ENCODE assay signal across 8 mouse cellular contexts in genomic region chr8:70593173-70593572, GRCm38 (mm10). TPM values are rescaled to one million over a fixed set of nuclear protein-coding genes. Genes with fewer than 3 reads are reported as not detected.
DNase-seq lines count a peak whose midpoint lies in the region; ATAC-seq lines count a peak whose summit lies in the region.

No protein-coding gene starts in this region.

- ATAC-seq in heart, embryonic 12.5 days (ENCODE audit: insufficient number of reproducible peaks, low FRiP score): no peak
- no peak for ATAC-seq in forebrain, embryonic 11.5 days (replicated peaks; ENCODE audit: low FRiP score)
- ATAC-seq in midbrain, embryonic 14.5 days (ENCODE audit: low FRiP score, low TSS enrichment): no peak

- H3K27me3 ChIP-seq in heart, embryonic 12.5 days (replicated peaks): no peaks in the 10 kb centered on the region
- H3K27me3 ChIP-seq in forebrain, embryonic 11.5 days (ENCODE audit: control insufficient read depth, insufficient read depth, low read length): no peaks in the 10 kb centered on the region; the same call in 1 of the 2 replicates
- 0 out of 2 replicates have a peak, but pooled peaks cover 5% of the 10 kb centered on the region for H3K27me3 ChIP-seq in midbrain, embryonic 14.5 days (ENCODE audit: control insufficient read depth, insufficient read depth, low read length)

- H3K27ac ChIP-seq in heart, embryonic 12.5 days (ENCODE audit: poor library complexity, severe bottlenecking): peak overlapping the region; percentile 85
- H3K27ac ChIP-seq in forebrain, embryonic 11.5 days (ENCODE audit: low read depth, low read length): peak overlapping the region; percentile 46; the same call in 1 of the 2 replicates
- H3K27ac ChIP-seq in midbrain, embryonic 14.5 days (replicated peaks; ENCODE audit: low read depth, low read length): 0 out of 2 replicates have a peak overlapping the region, but pooled peaks have one; percentile 57

- H3K36me3 ChIP-seq in heart, embryonic 12.5 days: peaks cover 46% of the 10 kb centered on the region
- H3K36me3 ChIP-seq in forebrain, embryonic 11.5 days (ENCODE audit: control insufficient read depth, insufficient read depth, low read length): no peaks in the 10 kb centered on the region; the same call in 1 of the 2 replicates
- H3K36me3 ChIP-seq in midbrain, embryonic 14.5 days (ENCODE audit: control insufficient read depth, insufficient read depth, low read length): peaks cover 45% of the 10 kb centered on the region

- WGBS in heart, embryonic 12.5 days: 39% methylated on average over 8 of the region's 8 CpGs
- WGBS in forebrain, embryonic 11.5 days: 57% methylated on average over 8 of the region's 8 CpGs
- 54% methylated on average over 8 of the region's 8 CpGs for WGBS in midbrain, embryonic 14.5 days

- peak overlapping the region; percentile 71; the same call in 1 of the 2 replicates for H3K4me3 ChIP-seq in heart, embryonic 12.5 days
- no peak overlapping the region for H3K4me3 ChIP-seq in forebrain, embryonic 11.5 days (ENCODE audit: low read depth, low read length)
- no peak overlapping the region for H3K4me3 ChIP-seq in midbrain, embryonic 14.5 days (replicated peaks; ENCODE audit: low read depth, low read length)

- peak overlapping the region; percentile 87 for H3K9ac ChIP-seq in heart, embryonic 12.5 days
- H3K9ac ChIP-seq in forebrain, embryonic 11.5 days (ENCODE audit: low read length): peak overlapping the region; percentile 47; the same call in 1 of the 2 replicates
- peak overlapping the region; percentile 72; the same call in 1 of the 2 replicates for H3K9ac ChIP-seq in midbrain, embryonic 14.5 days (replicated peaks; ENCODE audit: low read length)

- DNase-seq in heart, adult 8-10 months (ENCODE audit: low spot score): no peak
- DNase-seq in forebrain, embryonic 11.5 days (ENCODE audit: low spot score): peak; percentile 65
- peak; percentile 49 to 63 for DNase-seq in kidney, postnatal 36 days
- DNase-seq in midbrain, embryonic 14.5 days: no peak
- no peak for DNase-seq in thymus, postnatal 25 days
- no peak for DNase-seq in urinary bladder, postnatal 10 days (ENCODE audit: low spot score)
- DNase-seq in embryo, embryonic 9.5 days (ENCODE audit: extremely low spot score): no peak

- H3K9me3 ChIP-seq in heart, embryonic 12.5 days (replicated peaks): no peaks in the 10 kb centered on the region
- H3K9me3 ChIP-seq in forebrain, embryonic 11.5 days (ENCODE audit: control insufficient read depth, low read length): no peaks in the 10 kb centered on the region
- no peaks in the 10 kb centered on the region for H3K9me3 ChIP-seq in midbrain, embryonic 14.5 days (ENCODE audit: control insufficient read depth, low read length)

- peak overlapping the region; percentile 98 for H3K4me2 ChIP-seq in heart, embryonic 12.5 days
- H3K4me2 ChIP-seq in forebrain, embryonic 11.5 days (ENCODE audit: low read depth, low read length, severe bottlenecking): peak overlapping the region; percentile 96; the same call in 1 of the 2 replicates
- H3K4me2 ChIP-seq in midbrain, embryonic 14.5 days (ENCODE audit: low read length): peak overlapping the region; percentile 98; the same call in 1 of the 2 replicates

- peaks cover 51% of the 10 kb centered on the region for H3K4me1 ChIP-seq in heart, embryonic 12.5 days (replicated peaks)
- peaks cover 22% of the 10 kb centered on the region for H3K4me1 ChIP-seq in forebrain, embryonic 11.5 days (replicated peaks; ENCODE audit: control insufficient read depth, insufficient read depth, low read length)
- peaks cover 18% of the 10 kb centered on the region for H3K4me1 ChIP-seq in midbrain, embryonic 14.5 days (ENCODE audit: control insufficient read depth, insufficient read depth, low read length)

RNA-seq across cellular contexts. Expression of gene Isyna1, which starts 1.0 kb away (rescaled TPM):
- polyA plus RNA-seq in heart, embryonic 12.5 days (2016; fragmentation: Nextera tagmentation; extraction: Ambion mirVana): 138 and 142 TPM in 2 replicates
- total RNA-seq in heart, adult 8-10 months (2022): 10 to 100 TPM; 15.5 to 37.5 (median 23.7) TPM
- polyA plus RNA-seq in forebrain, embryonic 11.5 days (2014; fragmentation: Nextera tagmentation; extraction: Ambion mirVana): 98.1 and 109 TPM in 2 replicates
- 91.9 and 101 TPM in 2 replicates for polyA plus RNA-seq in midbrain, embryonic 14.5 days (2014; fragmentation: Nextera tagmentation; extraction: Ambion mirVana)

RNA-seq across cellular contexts. Expression of gene Ssbp4, which starts 15.5 kb away (rescaled TPM):
- polyA plus RNA-seq in heart, embryonic 12.5 days (2016; fragmentation: Nextera tagmentation; extraction: Ambion mirVana): 76.0 and 78.6 TPM in 2 replicates
- total RNA-seq in heart, adult 8-10 months (2022): 10 to 100 TPM; 29.1 to 34.1 (median 31.3) TPM
- 113 and 127 TPM in 2 replicates for polyA plus RNA-seq in forebrain, embryonic 11.5 days (2014; fragmentation: Nextera tagmentation; extraction: Ambion mirVana)
- 172 and 213 TPM in 2 replicates for polyA plus RNA-seq in midbrain, embryonic 14.5 days (2014; fragmentation: Nextera tagmentation; extraction: Ambion mirVana)

RNA-seq across cellular contexts. Expression of gene Lrrc25, which starts 22.8 kb away (rescaled TPM):
- 0.65 and 0.71 TPM in 2 replicates for polyA plus RNA-seq in heart, embryonic 12.5 days (2016; fragmentation: Nextera tagmentation; extraction: Ambion mirVana)
- 1 to 10 TPM; 1.4 to 2.3 (median 1.8) TPM for total RNA-seq in heart, adult 8-10 months (2022)
- 1.2 and 1.4 TPM in 2 replicates for polyA plus RNA-seq in forebrain, embryonic 11.5 days (2014; fragmentation: Nextera tagmentation; extraction: Ambion mirVana)
- 0.34 and 1.1 TPM in 2 replicates for polyA plus RNA-seq in midbrain, embryonic 14.5 days (2014; fragmentation: Nextera tagmentation; extraction: Ambion mirVana)

RNA-seq across cellular contexts. Expression of gene Gdf15, which starts 39.1 kb away (rescaled TPM):
- 1.0 and 1.1 TPM in 2 replicates for polyA plus RNA-seq in heart, embryonic 12.5 days (2016; fragmentation: Nextera tagmentation; extraction: Ambion mirVana)
- total RNA-seq in heart, adult 8-10 months (2022): 1 to 10 TPM in 2 of 4 experiments, under 1 TPM in 2; 0.69 to 1.9 (median 1.2) TPM
- polyA plus RNA-seq in forebrain, embryonic 11.5 days (2014; fragmentation: Nextera tagmentation; extraction: Ambion mirVana): not detected in 2 replicates
- 0.16 and 0.20 TPM in 2 replicates for polyA plus RNA-seq in midbrain, embryonic 14.5 days (2014; fragmentation: Nextera tagmentation; extraction: Ambion mirVana)

RNA-seq across cellular contexts. Expression of gene Ell, which starts 53.9 kb away (rescaled TPM):
- 13.5 and 14.7 TPM in 2 replicates for polyA plus RNA-seq in heart, embryonic 12.5 days (2016; fragmentation: Nextera tagmentation; extraction: Ambion mirVana)
- 10 to 100 TPM in 3 of 4 experiments, 1 to 10 TPM in 1; 9.3 to 12.4 (median 10.6) TPM for total RNA-seq in heart, adult 8-10 months (2022)
- 21.8 and 22.2 TPM in 2 replicates for polyA plus RNA-seq in forebrain, embryonic 11.5 days (2014; fragmentation: Nextera tagmentation; extraction: Ambion mirVana)
- 14.9 and 17.1 TPM in 2 replicates for polyA plus RNA-seq in midbrain, embryonic 14.5 days (2014; fragmentation: Nextera tagmentation; extraction: Ambion mirVana)

Comparison
In these comparisons a context has a peak if more than half of its experiments do, and no peak if none do; other contexts are left out.
1. DNase-seq: peak in forebrain, embryonic 11.5 days (single experiment) and kidney, postnatal 36 days (2 of 2); none in heart, adult 8-10 months (single experiment), midbrain, embryonic 14.5 days (single experiment), thymus, postnatal 25 days (single experiment), urinary bladder, postnatal 10 days (single experiment) and embryo, embryonic 9.5 days (single experiment).
2. Peak in every context shown above with its lines, with median percentiles within 50 percentile points of each other: H3K27ac ChIP-seq, H3K4me2 ChIP-seq and H3K9ac ChIP-seq.